ENCODE assay signal across 8 mouse cellular contexts in the genomic region with DNA sequence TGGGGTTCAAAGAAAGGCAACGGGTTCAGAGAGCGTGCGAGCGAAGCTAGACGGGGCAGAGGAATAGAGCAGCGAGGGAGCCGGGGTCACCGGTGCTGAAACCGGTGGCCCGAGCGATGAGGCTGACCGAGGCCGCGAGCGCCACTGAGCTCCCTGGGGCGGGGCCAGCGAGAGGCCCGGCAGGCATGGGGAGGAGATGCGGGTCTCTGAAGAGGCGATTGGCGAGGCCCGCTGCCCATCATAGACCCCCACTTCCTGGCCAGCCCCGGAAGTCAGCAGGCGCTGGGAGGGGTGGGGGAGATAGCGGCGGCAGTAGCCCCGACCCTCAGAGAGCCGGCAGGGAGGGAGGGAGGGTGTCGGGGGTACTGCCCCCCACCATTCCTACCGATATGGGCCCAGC. TPM values are rescaled to one million over a fixed set of nuclear protein-coding genes. Genes with fewer than 3 reads are reported as not detected.
DNase-seq lines count a peak whose midpoint lies in the region; ATAC-seq and TF ChIP-seq lines count a peak whose summit lies in the region.

No protein-coding gene starts in this region.

- peak overlapping the region; percentile 87 for H3K4me2 ChIP-seq in forebrain, embryonic 15.5 days (replicated peaks)
- peak overlapping the region; percentile 97 for H3K4me2 ChIP-seq in neural tube, embryonic 15.5 days

- no peaks in the 10 kb centered on the region for H3K9me3 ChIP-seq in ES-E14 (ENCODE audit: control insufficient read depth, insufficient read depth, low read depth, low read length)
- no peaks in the 10 kb centered on the region for H3K9me3 ChIP-seq in forebrain, embryonic 15.5 days
- no peaks in the 10 kb centered on the region for H3K9me3 ChIP-seq in neural tube, embryonic 15.5 days (replicated peaks)

- peak overlapping the region; percentile 89 for H3K9ac ChIP-seq in ES-E14 (ENCODE audit: insufficient read depth, low read depth, low read length, poor library complexity, severe bottlenecking)
- H3K9ac ChIP-seq in forebrain, embryonic 15.5 days (replicated peaks) = peak overlapping the region; percentile 99
- peak overlapping the region; percentile 97 for H3K9ac ChIP-seq in neural tube, embryonic 15.5 days (replicated peaks)

- peak overlapping the region; percentile 94 to 98 for H3K4me3 ChIP-seq in ES-E14 (ENCODE audit: insufficient read depth in 1 of 2, low read depth in 1 of 2, low read length in 2 of 2, poor library complexity in 1 of 2, severe bottlenecking in 1 of 2)
- H3K4me3 ChIP-seq in forebrain, embryonic 15.5 days = peak overlapping the region; percentile 93
- H3K4me3 ChIP-seq in layer of hippocampus, adult 2 months = peak overlapping the region; percentile 91
- peak overlapping the region; percentile 96 for H3K4me3 ChIP-seq in lung, adult 2 months (replicated peaks; ENCODE audit: extremely low read depth, low read depth, low read length)
- H3K4me3 ChIP-seq in neural tube, embryonic 15.5 days (replicated peaks) = peak overlapping the region; percentile 84

- intact Hi-C loops in heart, postnatal 25 days (cut with DNase I) = no loop called here

- H3K36me3 ChIP-seq in ES-E14 (ENCODE audit: control insufficient read depth, insufficient read depth, low read length, poor library complexity, severe bottlenecking) = peaks cover 6% of the 10 kb centered on the region; the same call in 1 of the 2 replicates
- peaks cover 12% of the 10 kb centered on the region; the same call in 1 of the 2 replicates for H3K36me3 ChIP-seq in forebrain, embryonic 15.5 days
- peaks cover 15% of the 10 kb centered on the region for H3K36me3 ChIP-seq in neural tube, embryonic 15.5 days

- no peak for TF ChIP-seq CTCF in layer of hippocampus, adult 2 months (conservative IDR thresholded peaks at IDR 0.05)
- TF ChIP-seq CTCF in lung, adult 2 months (IDR thresholded peaks at IDR 0.05; ENCODE audit: insufficient read depth, low read length) = no peak

- peak; percentile 88 for TF ChIP-seq POLR2A in lung, adult 2 months (IDR thresholded peaks at IDR 0.05; ENCODE audit: borderline replicate concordance, extremely low read depth, low read depth, low read length)

- peak overlapping the region; percentile 73 for H3K27ac ChIP-seq in ES-E14 (ENCODE audit: insufficient read depth, low read depth, low read length, poor library complexity, severe bottlenecking)
- H3K27ac ChIP-seq in forebrain, embryonic 15.5 days (replicated peaks) = peak overlapping the region; percentile 92
- H3K27ac ChIP-seq in layer of hippocampus, adult 2 months = peak overlapping the region; percentile 99
- peak overlapping the region; percentile 92 for H3K27ac ChIP-seq in neural tube, embryonic 15.5 days (replicated peaks)

- peak; percentile 90 for DNase-seq in ES-E14 (ENCODE audit: low read depth, low spot score)
- DNase-seq in cerebellum, adult 11-12 months = peak; percentile 96
- peak; percentile 94 for DNase-seq in heart, postnatal 25 days (ENCODE audit: low spot score)
- peak; percentile 97 for DNase-seq in layer of hippocampus, adult 2 months (ENCODE audit: low spot score in 2 of 2)
- DNase-seq in lung, adult 2 months = peak; percentile 97
- peak; percentile 98 for DNase-seq in testis, postnatal 10 days (ENCODE audit: low spot score)

- peaks cover 0 to 8% of the 10 kb centered on the region in 2 experiments; a peak in 1 of 4 replicates for H3K4me1 ChIP-seq in ES-E14 (ENCODE audit: control insufficient read depth in 2 of 2, insufficient read depth in 2 of 2, low read length in 2 of 2, poor library complexity in 1 of 2)
- H3K4me1 ChIP-seq in forebrain, embryonic 15.5 days = peaks cover 51% of the 10 kb centered on the region
- H3K4me1 ChIP-seq in lung, adult 2 months (ENCODE audit: control insufficient read depth, insufficient read depth, low read length) = peaks cover 12% of the 10 kb centered on the region
- peaks cover 51% of the 10 kb centered on the region for H3K4me1 ChIP-seq in neural tube, embryonic 15.5 days

- no peaks in the 10 kb centered on the region for H3K27me3 ChIP-seq in forebrain, embryonic 15.5 days
- no peaks in the 10 kb centered on the region for H3K27me3 ChIP-seq in neural tube, embryonic 15.5 days (replicated peaks)

- 0% methylated on average over 26 of the region's 30 CpGs for WGBS in forebrain, embryonic 15.5 days
- under 1% methylated on average over 30 of the region's 30 CpGs for WGBS in lung, adult 2 months
- under 1% methylated on average over 22 of the region's 30 CpGs for WGBS in neural tube, embryonic 15.5 days

- peak; percentile 41 for ATAC-seq in forebrain, embryonic 15.5 days (replicated peaks)
- ATAC-seq in neural tube, embryonic 15.5 days (ENCODE audit: low FRiP score) = peak; percentile 40

- in situ Hi-C loops in ES-E14 (cut with MboI; ENCODE audit: low sequenced_read_pairs in 2 of 2, unreplicated experiment in 2 of 2) = no loop called here

TF ChIP-seq in ES-E14, 5 proteins besides CTCF, POLR2A, EP300 and RAD21:
- TF ChIP-seq CHD2 (IDR thresholded peaks at IDR 0.05; ENCODE audit: low read depth, low read length) (peak; percentile 35; the same call in 1 of the 2 replicates), ZNF384 (IDR thresholded peaks at IDR 0.05; ENCODE audit: low read depth, low read length) (no peak), ZC3H11A (IDR thresholded peaks at IDR 0.05; ENCODE audit: borderline replicate concordance, low read depth, low read length) (no peak)

RNA-seq across cellular contexts. Expression of gene Agpat1, which starts 1.5 kb away (rescaled TPM):
- 55.9 and 62.7 TPM in 2 replicates for total RNA-seq in ES-E14 (2012; rRNA removed)
- 89.2 and 91.1 TPM in 2 replicates for polyA plus RNA-seq in forebrain, embryonic 15.5 days (2015; fragmentation: Nextera tagmentation; extraction: Ambion mirVana)
- total RNA-seq in heart, postnatal 25 days (2021) = 10 to 100 TPM; 65.8 to 66.8 TPM
- 100 to 1,000 TPM; 153 to 160 TPM for total RNA-seq in layer of hippocampus, adult 2 months (2021)
- 172 TPM in 2 replicates for polyA plus RNA-seq in lung, adult 2 months (2012; rRNA removed)
- 109 and 133 TPM in 2 replicates for polyA plus RNA-seq in neural tube, embryonic 15.5 days (2015; fragmentation: Nextera tagmentation; extraction: Ambion mirVana)

RNA-seq across cellular contexts. Expression of gene Rnf5, which starts 2.1 kb away (rescaled TPM):
- total RNA-seq in ES-E14 (2012; rRNA removed) = 21.4 and 22.8 TPM in 2 replicates
- 313 and 321 TPM in 2 replicates for polyA plus RNA-seq in forebrain, embryonic 15.5 days (2015; fragmentation: Nextera tagmentation; extraction: Ambion mirVana)
- 10 to 100 TPM; 34.9 to 35.0 TPM for total RNA-seq in heart, postnatal 25 days (2021)
- total RNA-seq in layer of hippocampus, adult 2 months (2021) = 10 to 100 TPM; 72.1 to 80.3 TPM
- 52.0 and 83.7 TPM in 2 replicates for polyA plus RNA-seq in lung, adult 2 months (2012; rRNA removed)
- 256 and 280 TPM in 2 replicates for polyA plus RNA-seq in neural tube, embryonic 15.5 days (2015; fragmentation: Nextera tagmentation; extraction: Ambion mirVana)

RNA-seq across cellular contexts. Expression of gene Ager, which starts 7.9 kb away (rescaled TPM):
- 2.3 and 2.5 TPM in 2 replicates for total RNA-seq in ES-E14 (2012; rRNA removed)
- polyA plus RNA-seq in forebrain, embryonic 15.5 days (2015; fragmentation: Nextera tagmentation; extraction: Ambion mirVana) = 1.8 TPM in 2 replicates
- total RNA-seq in heart, postnatal 25 days (2021) = under 1 TPM in 1 of 2 experiments, not detected in 1; 0.56 TPM
- total RNA-seq in layer of hippocampus, adult 2 months (2021) = under 1 TPM; 0.79 to 0.83 TPM
- polyA plus RNA-seq in lung, adult 2 months (2012; rRNA removed) = 1,792 and 1,921 TPM in 2 replicates
- polyA plus RNA-seq in neural tube, embryonic 15.5 days (2015; fragmentation: Nextera tagmentation; extraction: Ambion mirVana) = 1.0 and 1.4 TPM in 2 replicates

RNA-seq across cellular contexts. Expression of gene Egfl8, which starts 10.2 kb away (rescaled TPM):
- 1.0 and 2.0 TPM in 2 replicates for total RNA-seq in ES-E14 (2012; rRNA removed)
- polyA plus RNA-seq in forebrain, embryonic 15.5 days (2015; fragmentation: Nextera tagmentation; extraction: Ambion mirVana) = 6.1 and 7.4 TPM in 2 replicates
- 1 to 10 TPM; 1.7 to 1.8 TPM for total RNA-seq in heart, postnatal 25 days (2021)
- total RNA-seq in layer of hippocampus, adult 2 months (2021) = 1 to 10 TPM; 1.7 to 2.4 TPM
- 5.7 and 8.2 TPM in 2 replicates for polyA plus RNA-seq in lung, adult 2 months (2012; rRNA removed)
- 12.3 and 14.9 TPM in 2 replicates for polyA plus RNA-seq in neural tube, embryonic 15.5 days (2015; fragmentation: Nextera tagmentation; extraction: Ambion mirVana)

RNA-seq across cellular contexts. Expression of gene Pbx2, which starts 14.5 kb away (rescaled TPM):
- 36.0 and 47.2 TPM in 2 replicates for total RNA-seq in ES-E14 (2012; rRNA removed)
- polyA plus RNA-seq in forebrain, embryonic 15.5 days (2015; fragmentation: Nextera tagmentation; extraction: Ambion mirVana) = 6.8 and 7.5 TPM in 2 replicates
- total RNA-seq in heart, postnatal 25 days (2021) = 10 to 100 TPM; 17.6 to 17.8 TPM
- total RNA-seq in layer of hippocampus, adult 2 months (2021) = 10 to 100 TPM; 66.9 to 69.5 TPM
- polyA plus RNA-seq in lung, adult 2 months (2012; rRNA removed) = 87.8 and 88.3 TPM in 2 replicates
- polyA plus RNA-seq in neural tube, embryonic 15.5 days (2015; fragmentation: Nextera tagmentation; extraction: Ambion mirVana) = 8.2 and 10.3 TPM in 2 replicates

Comparison
In these comparisons a context has a peak if more than half of its experiments do, and no peak if none do; other contexts are left out.
1. Peak in every context shown above with its lines: DNase-seq, ATAC-seq, H3K4me3 ChIP-seq and H3K27ac ChIP-seq.